Mouse (Mus musculus): Measurements from ENCODE around the gene Arrdc5. TPM values are rescaled to one million over a fixed set of nuclear protein-coding genes. Genes with fewer than 3 reads are reported as not detected.
"Not testable (repeated sequence)": the region's sequence is repeated elsewhere in the genome, so short reads cannot be mapped to it uniquely, and the experiment has no call there.

The Arrdc5 gene
- polyA plus RNA-seq, 1 experiment from 2014 or later, result not detected

GRCm38 (mm10) chr17:56258269-56258668 lies 41.8 kb downstream of the Arrdc5 start:
- not testable (repeated sequence) for H3K27ac ChIP-seq; ATAC-seq (ENCODE audit: low FRiP score); H3K27me3 ChIP-seq; H3K9me3 ChIP-seq
- H3K4me1 ChIP-seq (replicated peaks), result peaks cover 70% of the 10 kb centered on the region
- peak overlapping the region; percentile 69; the same call in 1 of the 2 replicates for H3K4me3 ChIP-seq
- H3K36me3 ChIP-seq, result peaks cover 51% of the 10 kb centered on the region
- peak overlapping the region; percentile 99 for H3K4me2 ChIP-seq
- H3K9ac ChIP-seq, result peak overlapping the region; percentile 49; the same call in 1 of the 2 replicates
- 94% methylated on average over 19 of the region's 19 CpGs for WGBS

GRCm38 (mm10) chr17:56257181-56257894 lies 42.7 kb downstream of the Arrdc5 start:
- Histone ChIP-seq H3K27ac (peak overlapping the region; percentile 87), H3K9ac (peak overlapping the region; percentile 80), H3K4me3 (peak overlapping the region; percentile 69), H3K4me1 (replicated peaks) (peaks cover 61% of the 10 kb centered on the region), H3K36me3 (peaks cover 42% of the 10 kb centered on the region), H3K9me3 (no peaks in the 10 kb centered on the region), H3K4me2 (peak overlapping the region; percentile 99), H3K27me3 (0 out of 2 replicates have a peak, but pooled peaks cover 2% of the 10 kb centered on the region)
- no peak for ATAC-seq (ENCODE audit: low FRiP score)
- 13% methylated on average over 48 of the region's 58 CpGs for WGBS

- H3K27ac ChIP-seq, result peak within 1 kb of the TSS; percentile 94
- peak within 1 kb of the TSS; percentile 80 for H3K9ac ChIP-seq
- ATAC-seq (ENCODE audit: low FRiP score), result peak; percentile 92
- H3K36me3 ChIP-seq, result peaks cover 33% of the 10 kb centered on the region
- H3K27me3 ChIP-seq, result 0 out of 2 replicates have a peak, but pooled peaks cover 2% of the 10 kb centered on the region
- H3K4me2 ChIP-seq, result peak within 1 kb of the TSS; percentile 99
- H3K4me1 ChIP-seq (replicated peaks), result peaks cover 54% of the 10 kb centered on the region
- no peaks in the 10 kb centered on the region for H3K9me3 ChIP-seq
- H3K4me3 ChIP-seq, result peak within 1 kb of the TSS; percentile 69
- WGBS, result under 1% methylated on average over 28 of the region's 28 CpGs
Measured at GRCm38 (mm10) chr17:56256239-56256881, 43.7 kb downstream of the Arrdc5 start, which contains the start of gene Fem1a. TSS of gene Fem1a (plus strand) at chr17:56256810.

- under 1% methylated on average over 32 of the region's 32 CpGs for WGBS
- Histone ChIP-seq H3K4me2 (peak overlapping the region; percentile 99), H3K27ac (peak overlapping the region; percentile 94), H3K27me3 (0 out of 2 replicates have a peak, but pooled peaks cover 2% of the 10 kb centered on the region), H3K4me3 (peak overlapping the region; percentile 69), H3K9ac (peak overlapping the region; percentile 64), H3K4me1 (replicated peaks) (peaks cover 54% of the 10 kb centered on the region), H3K9me3 (no peaks in the 10 kb centered on the region), H3K36me3 (peaks cover 28% of the 10 kb centered on the region)
- peak; percentile 93 for ATAC-seq (ENCODE audit: low FRiP score)
Measured at GRCm38 (mm10) chr17:56255863-56256238, 44.2 kb downstream of the Arrdc5 start.

- Histone ChIP-seq H3K4me2 (peak overlapping the region; percentile 99), H3K9ac (peak overlapping the region; percentile 51; the same call in 1 of the 2 replicates), H3K4me1 (replicated peaks) (peaks cover 54% of the 10 kb centered on the region), H3K36me3 (peaks cover 24% of the 10 kb centered on the region), H3K27me3 (0 out of 2 replicates have a peak, but pooled peaks cover 2% of the 10 kb centered on the region), H3K4me3 (peak overlapping the region; percentile 69), H3K9me3 (no peaks in the 10 kb centered on the region), H3K27ac (peak overlapping the region; percentile 70)
- 14% methylated on average over 9 of the region's 9 CpGs for WGBS
- ATAC-seq (ENCODE audit: low FRiP score), result peak; percentile 16; the same call in 1 of the 2 replicates
Measured at GRCm38 (mm10) chr17:56255429-56255828, 44.7 kb downstream of the Arrdc5 start.

DNA sequence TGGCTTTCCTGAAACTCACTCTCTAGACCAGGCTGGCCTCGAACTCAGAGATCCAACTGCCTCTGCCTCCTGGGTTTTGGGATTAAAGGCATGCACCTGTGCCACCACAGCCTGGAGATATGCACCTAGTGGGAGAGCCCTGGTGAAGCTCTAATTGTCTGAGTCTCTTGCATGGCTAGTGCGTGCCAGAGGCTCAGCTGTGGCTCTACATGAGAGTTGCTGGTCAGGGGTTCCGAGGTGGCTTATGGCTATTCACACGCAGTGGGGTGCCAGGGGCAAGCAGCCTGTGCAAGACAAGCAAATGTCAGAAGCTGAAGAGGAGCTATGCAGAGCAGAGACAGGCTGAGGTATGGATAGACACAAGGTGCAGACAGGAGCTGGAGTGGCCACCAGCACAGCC lies 45.4 kb downstream of the Arrdc5 start:
- H3K4me3 ChIP-seq, result no peak overlapping the region
- 67% methylated on average over 4 of the region's 4 CpGs for WGBS
- 0 out of 2 replicates have a peak, but pooled peaks cover 2% of the 10 kb centered on the region for H3K27me3 ChIP-seq
- H3K27ac ChIP-seq, result peak overlapping the region; percentile 70
- H3K4me2 ChIP-seq, result no peak overlapping the region
- H3K9ac ChIP-seq, result peak overlapping the region; percentile 51; the same call in 1 of the 2 replicates
- H3K4me1 ChIP-seq (replicated peaks), result peaks cover 49% of the 10 kb centered on the region
- peaks cover 17% of the 10 kb centered on the region for H3K36me3 ChIP-seq
- H3K9me3 ChIP-seq, result no peaks in the 10 kb centered on the region
- no peak for ATAC-seq (ENCODE audit: low FRiP score)

DNA sequence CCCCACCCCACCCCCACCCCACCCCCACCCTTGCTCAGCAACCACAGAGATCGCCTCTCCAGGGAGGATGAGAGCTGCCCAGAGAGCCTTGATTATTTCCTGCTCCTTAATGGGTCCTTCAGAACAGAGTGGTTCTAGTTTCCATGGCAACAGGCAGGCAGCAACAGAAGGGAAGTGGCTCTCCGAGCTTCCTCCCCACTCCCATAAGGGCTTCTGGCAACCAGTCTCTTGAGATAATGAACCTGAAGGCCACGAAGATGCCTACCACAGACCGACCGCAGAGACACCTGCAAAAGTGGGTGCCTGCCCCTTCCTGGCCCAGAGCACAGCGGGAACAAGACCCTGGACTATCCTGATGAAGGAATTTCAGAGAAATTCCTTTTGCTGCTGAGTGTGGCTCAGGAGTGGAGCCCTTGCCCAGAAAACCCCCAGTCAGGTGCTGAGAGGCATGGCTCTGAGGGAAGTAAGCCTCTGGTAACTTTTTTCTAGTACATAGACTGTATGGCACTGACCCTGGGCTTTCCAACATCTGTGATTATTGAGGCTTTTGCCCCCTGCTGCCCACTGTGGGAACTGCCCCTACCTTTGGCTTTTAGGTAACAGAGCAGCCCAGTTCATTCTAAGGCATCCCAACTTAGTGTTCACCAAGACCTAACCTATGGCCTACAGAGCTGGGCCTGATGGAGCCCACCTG lies 48.8 kb downstream of the Arrdc5 start:
- ATAC-seq (ENCODE audit: low FRiP score), result peak; percentile 41
- H3K9ac ChIP-seq, result no peak overlapping the region
- H3K4me3 ChIP-seq, result 0 out of 2 replicates have a peak overlapping the region, but pooled peaks have one; percentile 5
- 20% methylated on average over 6 of the region's 6 CpGs for WGBS
- H3K27ac ChIP-seq, result peak overlapping the region; percentile 77
- peak overlapping the region; percentile 33 for H3K4me2 ChIP-seq
- peaks cover 24% of the 10 kb centered on the region for H3K4me1 ChIP-seq (replicated peaks)
- H3K9me3 ChIP-seq, result no peaks in the 10 kb centered on the region
- H3K27me3 ChIP-seq, result peaks cover 18% of the 10 kb centered on the region
- no peaks in the 10 kb centered on the region for H3K36me3 ChIP-seq

GRCm38 (mm10) chr17:56245608-56246007 lies 54.5 kb downstream of the Arrdc5 start:
- Histone ChIP-seq H3K9me3 (no peaks in the 10 kb centered on the region), H3K36me3 (no peaks in the 10 kb centered on the region), H3K4me1 (replicated peaks) (peaks cover 23% of the 10 kb centered on the region), H3K9ac (no peak overlapping the region), H3K27ac (no peak overlapping the region), H3K4me2 (no peak overlapping the region), H3K27me3 (peaks cover 40% of the 10 kb centered on the region), H3K4me3 (no peak overlapping the region)
- 40% methylated on average over 7 of the region's 7 CpGs for WGBS
- no peak for ATAC-seq (ENCODE audit: low FRiP score)

Other genes starting within 250 kb of the Arrdc5 start
- gene Ubxn6, start 225.3 kb downstream of the Arrdc5 start, polyA plus RNA-seq (2015; fragmentation: Nextera tagmentation; extraction: Ambion mirVana), result 77.2 and 86.0 TPM in 2 replicates
- gene Hdgfl2, start 220.7 kb downstream of the Arrdc5 start, polyA plus RNA-seq (2015; fragmentation: Nextera tagmentation; extraction: Ambion mirVana), result 150 and 154 TPM in 2 replicates
- 0.10 TPM in 2 replicates for gene Plin4, start 190.5 kb downstream of the Arrdc5 start, polyA plus RNA-seq (2015; fragmentation: Nextera tagmentation; extraction: Ambion mirVana)
- 0.83 and 1.0 TPM in 2 replicates for gene Plin5, start 182.7 kb downstream of the Arrdc5 start, polyA plus RNA-seq (2015; fragmentation: Nextera tagmentation; extraction: Ambion mirVana)
- gene Lrg1, start 178.3 kb downstream of the Arrdc5 start, polyA plus RNA-seq (2015; fragmentation: Nextera tagmentation; extraction: Ambion mirVana), result not detected in 2 replicates
- 10.5 and 11.7 TPM in 2 replicates for gene Sema6b, start 159.9 kb downstream of the Arrdc5 start, polyA plus RNA-seq (2015; fragmentation: Nextera tagmentation; extraction: Ambion mirVana)
- 7.9 and 9.2 TPM in 2 replicates for gene Tnfaip8l1, start 137.8 kb downstream of the Arrdc5 start, polyA plus RNA-seq (2015; fragmentation: Nextera tagmentation; extraction: Ambion mirVana)
- gene Mydgf, start 116.4 kb downstream of the Arrdc5 start, polyA plus RNA-seq (2015; fragmentation: Nextera tagmentation; extraction: Ambion mirVana), result 69.2 and 72.6 TPM in 2 replicates
- gene Dpp9, start 81.4 kb downstream of the Arrdc5 start, polyA plus RNA-seq (2015; fragmentation: Nextera tagmentation; extraction: Ambion mirVana), result 24.5 and 26.5 TPM in 2 replicates
- 18.9 and 20.1 TPM in 2 replicates for gene Fem1a, start 43.5 kb downstream of the Arrdc5 start, polyA plus RNA-seq (2015; fragmentation: Nextera tagmentation; extraction: Ambion mirVana)
- gene Ticam1, start 23.5 kb downstream of the Arrdc5 start, polyA plus RNA-seq (2015; fragmentation: Nextera tagmentation; extraction: Ambion mirVana), result 1.3 and 1.4 TPM in 2 replicates
- gene Plin3, start 7.4 kb downstream of the Arrdc5 start, polyA plus RNA-seq (2015; fragmentation: Nextera tagmentation; extraction: Ambion mirVana), result 20.0 and 23.5 TPM in 2 replicates
- 27.1 and 29.6 TPM in 2 replicates for gene Uhrf1, start 3.0 kb upstream of the Arrdc5 start, polyA plus RNA-seq (2015; fragmentation: Nextera tagmentation; extraction: Ambion mirVana)
- 66.0 and 66.7 TPM in 2 replicates for gene Kdm4b, start 25.8 kb upstream of the Arrdc5 start, polyA plus RNA-seq (2015; fragmentation: Nextera tagmentation; extraction: Ambion mirVana)
- gene Ptprs, start 176.2 kb upstream of the Arrdc5 start, polyA plus RNA-seq (2015; fragmentation: Nextera tagmentation; extraction: Ambion mirVana), result 273 TPM in 2 replicates
- gene Znrf4, start 212.1 kb upstream of the Arrdc5 start, polyA plus RNA-seq (2015; fragmentation: Nextera tagmentation; extraction: Ambion mirVana), result not detected in 2 replicates

Measured in hindbrain, embryonic 13.5 days (tissue).